Mouse (Mus musculus): ENCODE results near the gene C2.

DNA sequence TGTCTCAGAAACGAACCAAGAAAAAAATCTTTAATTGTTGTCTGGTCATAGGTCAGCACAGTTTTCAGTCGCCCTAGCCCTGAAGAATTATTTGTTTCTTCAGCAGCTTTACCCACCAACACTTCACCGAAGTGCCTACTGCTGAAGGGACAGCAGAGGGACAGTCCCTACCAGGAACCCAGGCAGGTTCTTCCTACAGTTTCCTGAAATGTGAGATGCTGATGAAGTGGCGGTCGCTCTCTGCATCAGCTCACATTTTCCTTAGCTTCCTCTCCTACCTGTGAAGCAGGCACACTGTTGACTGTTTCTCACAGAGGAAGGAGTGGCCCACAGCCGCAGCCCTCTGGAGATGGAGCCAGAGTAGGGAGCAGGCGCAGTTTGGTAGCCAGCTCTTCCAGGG, 32.1 kb downstream of the C2 start:
- TF ChIP-seq CTCF (IDR thresholded peaks at IDR 0.05; ENCODE audit: low read depth) (no peak), EP300 (IDR thresholded peaks at IDR 0.05; ENCODE audit: low read depth) (no peak)
